Mouse (Mus musculus) heart, postnatal 25 days (tissue): ENCODE measurements around the gene Nrxn2. TPM values are rescaled to one million over a fixed set of nuclear protein-coding genes. Genes with fewer than 3 reads are reported as not detected.

Source experiments
- DNase-seq: peaks from one replicate; pipeline ENCODE4 v3.0.0; 2022; ENCODE audit warnings: low spot score
- intact Hi-C: fragments of 180-260 bp; cut with DNase I; formaldehyde crosslinking; loops from one replicate; pipeline ENCODE4 v1.15.1; 2025
- total RNA-seq, 2 experiments: library from RNA; stranded (reverse); gene quantifications; 2 replicates each; pipeline ENCODE4 v1.2.3; 2021

Nrxn2 gene
- total RNA-seq, 2 experiments from 2014 or later, result 3.4 to 4.4 TPM

DNA sequence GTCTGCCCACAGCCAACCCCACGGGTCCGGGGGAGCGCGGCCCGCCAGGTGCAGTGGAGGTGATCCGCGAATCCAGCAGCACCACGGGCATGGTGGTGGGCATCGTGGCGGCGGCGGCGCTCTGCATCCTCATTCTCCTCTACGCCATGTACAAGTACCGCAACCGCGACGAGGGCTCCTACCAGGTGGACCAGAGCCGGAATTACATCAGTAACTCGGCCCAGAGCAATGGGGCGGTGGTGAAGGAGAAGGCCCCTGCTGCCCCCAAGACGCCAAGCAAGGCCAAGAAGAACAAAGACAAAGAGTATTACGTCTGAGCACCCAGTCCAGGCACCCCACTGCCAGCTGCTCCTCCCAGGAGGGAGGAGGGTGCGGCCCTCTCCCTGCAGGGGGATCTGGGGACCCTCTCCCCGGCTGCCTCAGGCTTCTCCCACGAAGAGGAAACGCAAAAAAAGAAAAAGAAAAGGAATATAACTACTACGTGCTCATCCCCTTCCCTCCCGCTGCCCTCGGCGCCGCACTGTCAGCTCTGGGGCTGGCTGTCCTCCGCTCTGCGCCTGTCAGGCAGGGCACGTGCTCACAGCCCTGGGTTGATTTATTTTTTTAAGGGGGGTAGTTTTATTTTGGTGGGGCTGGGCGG, 113.4 kb downstream of the Nrxn2 start:
- no peak for DNase-seq
- intact Hi-C loops, result no loop called here

GRCm38 (mm10) chr19:6532656-6533055, 114.1 kb downstream of the Nrxn2 start:
- intact Hi-C loops, result no loop called here
- DNase-seq, result no peak

DNA sequence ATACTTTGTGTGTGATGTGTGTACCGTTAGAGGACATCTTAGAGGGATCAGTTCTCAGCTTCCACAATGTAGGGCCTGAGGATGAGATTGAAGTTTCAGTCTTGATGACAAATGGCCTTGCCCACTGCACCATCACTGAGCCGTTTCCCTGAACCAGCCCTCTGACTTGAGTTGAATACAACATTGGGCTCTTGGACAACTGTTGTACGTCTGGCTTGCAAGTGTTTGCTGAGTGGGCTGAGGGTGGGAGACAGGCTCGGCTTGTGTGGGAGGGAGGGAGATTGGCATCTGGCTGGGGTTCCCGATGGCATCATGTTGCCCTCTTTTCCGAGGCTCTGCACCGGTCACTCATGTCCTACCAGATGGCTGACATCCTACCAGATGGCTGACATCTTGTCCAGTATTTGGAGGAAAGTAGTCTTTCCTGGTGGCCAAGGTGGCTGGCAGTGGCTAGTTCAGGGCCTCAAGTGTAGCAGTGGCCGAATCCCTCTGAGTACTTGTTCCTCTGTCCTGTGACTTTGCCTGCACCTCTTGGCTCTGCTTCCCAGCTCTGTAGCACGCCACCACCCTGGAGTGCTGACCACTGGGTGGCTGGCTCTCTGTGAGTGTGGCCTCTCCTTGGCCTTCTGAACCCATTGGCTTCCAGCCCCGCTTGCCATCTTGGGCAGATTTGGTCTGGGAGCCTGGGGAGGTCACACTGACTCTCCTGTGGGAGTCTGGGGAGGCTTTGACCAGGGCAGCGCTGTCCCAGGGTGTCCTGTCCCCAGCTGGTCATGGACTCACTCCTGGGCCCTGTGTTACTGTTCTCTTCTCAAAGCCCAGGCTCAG, 115.0 kb downstream of the Nrxn2 start:
- no peak for DNase-seq
- intact Hi-C loops, result loop anchor here (2.0 kb wide), 1 partner anchor 15 kb away; no protein-coding TSS in a partner anchor

DNA sequence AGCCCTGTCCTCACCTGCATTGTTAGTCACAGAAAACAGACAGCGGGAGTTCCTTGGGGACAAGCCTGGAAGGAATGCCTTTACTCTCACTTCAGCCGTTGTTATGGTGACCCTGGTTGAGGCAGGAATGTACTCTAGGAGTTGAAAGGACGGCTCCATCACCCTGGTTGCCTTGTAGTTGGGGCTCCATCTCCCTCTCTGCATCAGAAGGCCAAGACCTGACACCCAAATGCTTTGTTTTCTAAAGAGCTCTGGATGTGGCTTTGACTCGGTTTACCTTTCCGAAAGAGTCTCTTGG, 115.5 kb downstream of the Nrxn2 start:
- intact Hi-C loops, result loop anchor here (2.0 kb wide), 1 partner anchor 15 kb away; no protein-coding TSS in a partner anchor

DNA sequence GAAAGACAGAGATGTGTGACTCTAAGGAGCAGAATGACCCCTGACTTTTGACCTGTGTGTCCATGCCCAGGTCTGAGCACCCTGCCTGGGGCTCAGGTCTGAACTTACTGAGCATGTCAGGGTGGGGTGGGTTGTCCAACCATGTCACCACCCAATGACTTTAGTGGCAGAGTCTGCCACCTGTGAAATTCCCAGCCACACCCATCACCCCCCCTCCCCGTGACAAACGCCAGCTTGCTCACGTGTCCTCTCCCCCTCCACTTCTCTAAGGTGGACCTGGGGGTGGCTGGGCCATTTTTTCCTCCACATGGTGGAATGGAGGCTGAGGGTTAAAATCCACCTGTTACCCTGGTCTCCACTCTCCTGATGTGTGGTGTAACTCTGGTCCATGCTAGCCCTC, 117.7 kb downstream of the Nrxn2 start:
- no peak for DNase-seq
- intact Hi-C loops, result no loop called here

More for the DNA sequence above, 115.5 kb downstream of the Nrxn2 start:
- DNase-seq, result no peak

DNA sequence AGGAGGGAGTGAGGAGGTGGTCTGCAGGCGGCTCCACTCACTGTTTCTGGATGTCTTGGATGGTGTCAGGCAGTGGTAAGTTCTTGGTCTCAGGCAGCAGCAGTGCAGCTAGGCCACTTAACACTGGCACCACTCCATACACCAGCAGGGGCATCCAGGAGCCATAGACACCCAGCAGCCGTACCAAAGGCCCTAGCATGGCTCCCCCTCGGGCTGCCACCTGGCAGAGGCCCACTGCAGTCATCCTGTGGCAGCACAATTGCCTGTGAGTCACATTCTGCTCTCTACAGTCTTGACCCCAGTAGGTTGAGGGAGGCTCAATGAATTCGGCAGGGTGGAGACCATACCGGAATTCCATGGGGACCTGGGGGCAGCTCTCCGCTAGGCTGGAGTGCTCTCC, 118.2 kb downstream of the Nrxn2 start:
- DNase-seq, result no peak
- intact Hi-C loops, result no loop called here

GRCm38 (mm10) chr19:6537526-6537925, 119.0 kb downstream of the Nrxn2 start:
- intact Hi-C loops, result no loop called here

DNA sequence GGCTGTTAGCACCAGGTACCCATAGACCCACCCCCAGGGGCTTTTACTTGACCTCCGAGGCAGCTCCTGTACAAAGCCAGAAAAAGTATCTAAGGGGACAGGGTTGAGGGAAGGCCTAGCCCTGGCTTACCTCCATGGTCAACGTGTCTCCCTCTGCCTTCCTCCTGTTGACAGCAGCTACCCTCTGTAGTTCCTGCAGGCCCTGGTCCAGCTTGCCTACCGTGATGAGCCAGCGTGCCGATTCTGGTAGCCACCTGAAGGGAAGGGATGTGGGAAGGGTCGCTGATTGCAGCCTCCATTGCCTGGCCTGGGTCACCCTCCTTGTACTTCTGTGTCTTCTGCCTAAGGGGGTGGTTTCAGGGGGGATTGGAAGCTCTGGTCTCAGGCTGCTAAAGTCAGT, 120.0 kb downstream of the Nrxn2 start:
- no peak for DNase-seq
- intact Hi-C loops, result no loop called here

More at GRCm38 (mm10) chr19:6537526-6537925, 119.0 kb downstream of the Nrxn2 start:
- no peak for DNase-seq

GRCm38 (mm10) chr19:6539592-6539991, 121.1 kb downstream of the Nrxn2 start:
- no peak for DNase-seq
- intact Hi-C loops, result no loop called here

- DNase-seq, result no peak
- intact Hi-C loops, result no loop called here
Observed at GRCm38 (mm10) chr19:6540191-6540590, 121.7 kb downstream of the Nrxn2 start.

- intact Hi-C loops, result no loop called here
Observed at GRCm38 (mm10) chr19:6541521-6541920, 123.0 kb downstream of the Nrxn2 start.

DNA sequence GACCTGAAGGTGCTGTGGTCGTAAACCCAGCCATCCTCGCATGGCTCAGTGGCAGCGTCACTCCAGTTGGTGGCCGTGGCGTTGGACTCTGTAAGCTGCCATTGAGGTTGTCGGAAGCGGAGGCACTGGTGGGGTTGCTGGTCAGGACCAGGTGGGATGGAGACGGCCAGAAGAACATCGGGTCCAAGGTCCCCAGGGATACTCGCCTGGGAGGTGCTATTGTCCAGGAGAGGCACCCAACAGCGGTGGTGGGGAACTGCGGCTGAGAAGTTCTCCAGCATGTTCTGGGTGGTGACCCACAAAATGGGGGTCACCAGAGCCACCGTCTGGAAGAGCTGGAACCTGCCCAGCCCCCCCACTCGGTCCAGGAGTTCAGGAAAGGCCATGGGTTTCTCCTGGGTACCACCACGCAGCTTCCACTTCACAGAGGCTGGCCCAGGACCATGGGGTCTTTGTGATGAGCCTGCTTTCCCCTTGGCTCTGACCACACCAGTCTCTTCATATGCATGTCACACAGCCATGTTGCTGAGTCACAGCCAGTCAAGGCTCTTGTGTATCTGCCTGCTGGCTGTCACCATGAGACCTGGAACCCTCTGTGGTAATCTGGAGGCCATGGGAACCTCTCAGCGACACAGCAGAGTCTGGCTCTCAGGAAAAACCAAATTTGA, 124.0 kb downstream of the Nrxn2 start, which contains the start of gene Slc22a12:
TSS of gene Slc22a12 (minus strand) at position 666 of the 668 bp plus-strand sequence.
- no peak for DNase-seq
- intact Hi-C loops, result no loop called here

More at GRCm38 (mm10) chr19:6541521-6541920, 123.0 kb downstream of the Nrxn2 start:
- no peak for DNase-seq

GRCm38 (mm10) chr19:6543035-6543383, 124.5 kb downstream of the Nrxn2 start:
- no peak for DNase-seq
- intact Hi-C loops, result no loop called here

DNA sequence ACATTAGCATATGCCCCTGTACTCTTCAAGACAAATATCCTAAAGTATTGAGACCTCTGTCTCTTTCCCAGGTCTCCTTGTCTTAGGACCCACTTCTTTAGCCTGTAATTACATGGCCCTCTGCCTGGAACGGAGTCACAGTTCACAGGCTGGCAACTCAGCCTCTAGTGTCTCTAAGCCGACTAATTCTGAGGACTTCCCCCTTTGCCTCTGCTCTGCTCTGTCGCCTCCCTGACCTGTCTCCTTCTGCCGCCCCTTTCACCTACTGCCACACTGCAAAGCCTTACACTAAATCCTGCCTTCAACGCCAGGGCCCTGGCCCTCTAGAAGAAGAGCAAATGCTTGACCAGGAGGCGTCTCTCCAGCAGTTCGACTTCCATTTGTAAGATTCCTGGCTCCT, 125.0 kb downstream of the Nrxn2 start:
- DNase-seq, result no peak
- intact Hi-C loops, result no loop called here

GRCm38 (mm10) chr19:6544712-6545111, 126.2 kb downstream of the Nrxn2 start:
- intact Hi-C loops, result no loop called here
- no peak for DNase-seq

- intact Hi-C loops, result no loop called here
- no peak for DNase-seq
Observed at GRCm38 (mm10) chr19:6545481-6545880, 127.0 kb downstream of the Nrxn2 start.

DNA sequence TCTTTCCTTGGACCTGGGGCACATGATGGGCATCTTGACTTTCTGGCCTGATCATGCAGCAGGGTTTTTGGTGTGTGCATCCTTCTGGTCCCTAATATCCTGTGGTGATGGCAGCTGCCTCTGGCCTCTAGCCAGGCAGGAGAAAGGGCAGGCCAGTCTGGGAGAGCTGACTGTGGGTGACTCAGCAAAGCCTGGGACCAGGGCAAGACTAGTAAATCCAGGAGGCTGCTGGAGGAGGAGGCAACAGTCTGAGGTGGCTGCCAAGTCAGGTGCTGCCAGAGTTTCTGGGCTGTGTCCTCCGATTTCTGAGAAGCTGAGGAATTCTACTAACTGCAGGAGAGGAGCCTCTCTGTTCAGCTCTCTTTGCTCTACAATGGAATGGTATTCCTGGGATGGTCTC, 127.6 kb downstream of the Nrxn2 start:
- no peak for DNase-seq
- intact Hi-C loops, result no loop called here

- DNase-seq, result no peak
- intact Hi-C loops, result loop anchor here (2.0 kb wide), 1 partner anchor 13 kb away; no protein-coding TSS in a partner anchor
Observed at GRCm38 (mm10) chr19:6547801-6548200, 129.3 kb downstream of the Nrxn2 start.

DNA sequence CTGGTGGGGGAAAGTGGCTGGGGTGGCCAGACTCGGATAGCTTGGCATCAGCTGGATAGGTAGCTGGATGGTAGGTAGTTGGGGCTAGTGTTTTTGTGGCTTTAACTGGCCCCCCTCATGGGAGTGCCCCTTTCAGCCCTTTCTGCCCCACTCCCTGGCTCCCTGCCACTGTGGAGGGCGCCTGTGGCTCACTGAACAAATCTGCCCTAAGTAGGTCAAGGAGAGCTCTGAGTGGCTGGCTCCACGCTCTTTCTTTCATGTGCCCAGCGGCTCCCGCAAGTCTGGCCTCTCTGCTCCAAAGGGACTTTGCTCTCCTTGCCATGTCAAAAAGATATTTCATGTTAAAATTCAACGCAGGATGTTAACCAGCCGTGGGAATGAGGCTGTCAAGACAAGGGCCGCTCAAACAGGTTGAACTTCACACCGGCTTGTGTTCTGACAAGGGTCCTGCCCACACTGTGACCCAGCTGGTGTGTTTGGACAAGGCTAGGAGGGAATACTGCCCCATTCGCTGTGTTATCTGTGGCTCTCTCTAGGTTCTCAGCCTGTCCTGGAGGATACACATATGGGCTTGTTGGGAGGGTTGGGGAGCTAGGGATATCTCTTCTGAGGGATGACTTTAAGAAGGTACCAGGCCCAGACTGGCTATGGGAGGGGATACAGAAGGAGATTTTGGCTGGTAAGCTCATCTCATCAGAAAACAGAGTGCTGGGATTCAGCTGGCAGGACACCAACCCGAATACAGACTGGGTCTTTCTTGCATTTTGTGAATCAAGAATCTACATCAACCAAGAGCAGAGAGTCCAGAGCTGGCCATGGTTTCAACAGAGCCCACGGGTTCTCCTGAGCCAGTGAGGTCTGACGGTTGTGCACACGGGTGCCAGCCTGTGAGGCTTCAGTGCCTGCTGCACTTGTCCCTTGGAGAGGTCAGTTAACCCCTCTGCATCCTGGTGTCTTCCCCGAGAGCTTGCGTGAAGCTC, 130.2 kb downstream of the Nrxn2 start:
- no peak for DNase-seq
- intact Hi-C loops, result loop anchor here (2.0 kb wide), 1 partner anchor 14 kb away; no protein-coding TSS in a partner anchor

DNA sequence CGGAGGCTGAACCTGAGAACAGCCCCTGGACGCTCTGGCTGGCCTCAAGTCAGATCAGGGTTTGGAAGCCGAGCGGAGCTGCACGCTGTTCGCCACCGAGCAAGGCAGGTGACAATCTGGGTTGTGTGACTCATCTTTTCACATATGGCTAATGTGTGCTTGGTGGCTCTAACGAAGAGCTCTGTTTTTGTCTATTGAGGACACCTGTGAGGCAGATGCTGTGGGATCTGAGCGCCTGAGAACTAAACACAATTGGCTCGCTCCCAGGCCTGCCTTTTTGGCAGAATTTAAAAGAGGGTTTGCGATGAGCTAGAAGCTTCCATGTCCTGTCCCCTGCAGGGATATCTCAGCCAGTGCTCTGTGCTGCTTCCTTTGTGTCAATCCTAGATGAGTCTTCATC, 131.0 kb downstream of the Nrxn2 start:
- intact Hi-C loops, result loop anchor here (2.0 kb wide), 1 partner anchor 15 kb away; no protein-coding TSS in a partner anchor
- no peak for DNase-seq
